22 mouse cellular contexts compared by ENCODE assay signal in genomic region chr8:26488590-26488989, GRCm38 (mm10).
A peak's percentile ranks its signal among the peaks of the same experiment; 100 is the strongest.
DNase-seq lines count a peak whose midpoint lies in the region; ATAC-seq and TF ChIP-seq lines count a peak whose summit lies in the region.
"Had no signal": no experiment of that assay in that cellular context is flagged by ENCODE, and none has a peak within 500 bp of the region (broad histone marks: within the 10 kb centered on the region; RNA-seq: fewer than 3 reads in every experiment).

No protein-coding gene starts in this region.

- no peak overlapping the region for H3K27ac ChIP-seq in heart, embryonic 12.5 days (ENCODE audit: poor library complexity, severe bottlenecking)
- peak overlapping the region; percentile 52 for H3K27ac ChIP-seq in lung, embryonic 16.5 days (ENCODE audit: low read length)
- H3K27ac ChIP-seq in forebrain, embryonic 16.5 days (ENCODE audit: low read length), result peak overlapping the region; percentile 19; the same call in 1 of the 2 replicates
- H3K27ac ChIP-seq: embryonic facial prominence, embryonic 15.5 days; gastrocnemius, adult 2 months; heart, embryonic 10.5 days; heart, embryonic 15.5 days; hindbrain, embryonic 14.5 days had no signal

- no peak overlapping the region for H3K9ac ChIP-seq in heart, embryonic 12.5 days
- H3K9ac ChIP-seq in lung, embryonic 16.5 days (ENCODE audit: low read length), result no peak overlapping the region
- H3K9ac ChIP-seq in forebrain, embryonic 16.5 days (replicated peaks; ENCODE audit: low read depth, low read length), result no peak overlapping the region
- H3K9ac ChIP-seq: embryonic facial prominence, embryonic 15.5 days; heart, embryonic 15.5 days; hindbrain, embryonic 14.5 days had no signal

- no peaks in the 10 kb centered on the region for H3K9me3 ChIP-seq in heart, embryonic 12.5 days (replicated peaks)
- H3K9me3 ChIP-seq in lung, embryonic 16.5 days (ENCODE audit: control insufficient read depth, low read length), result no peaks in the 10 kb centered on the region
- no peaks in the 10 kb centered on the region for H3K9me3 ChIP-seq in forebrain, embryonic 16.5 days (ENCODE audit: control insufficient read depth, low read length)
- H3K9me3 ChIP-seq: embryonic facial prominence, embryonic 15.5 days; heart, embryonic 10.5 days; heart, embryonic 15.5 days had no signal

- TF ChIP-seq CTCF in lung, adult 2 months (IDR thresholded peaks at IDR 0.05; ENCODE audit: insufficient read depth, low read length), result no peak

- no peak for TF ChIP-seq POLR2A in lung, adult 2 months (IDR thresholded peaks at IDR 0.05; ENCODE audit: borderline replicate concordance, extremely low read depth, low read depth, low read length)

- no peak overlapping the region for H3K4me2 ChIP-seq in heart, embryonic 12.5 days
- H3K4me2 ChIP-seq in lung, embryonic 16.5 days (ENCODE audit: low read depth, low read length), result no peak overlapping the region
- no peak overlapping the region for H3K4me2 ChIP-seq in forebrain, embryonic 16.5 days (ENCODE audit: low read length)
- H3K4me2 ChIP-seq: embryonic facial prominence, embryonic 15.5 days; heart, embryonic 15.5 days; hindbrain, embryonic 14.5 days had no signal

- H3K27me3 ChIP-seq in heart, embryonic 12.5 days (replicated peaks), result no peaks in the 10 kb centered on the region
- H3K27me3 ChIP-seq in lung, embryonic 16.5 days (ENCODE audit: control insufficient read depth, insufficient read depth, low read depth, low read length), result no peaks in the 10 kb centered on the region
- no peaks in the 10 kb centered on the region for H3K27me3 ChIP-seq in forebrain, embryonic 16.5 days (replicated peaks; ENCODE audit: control insufficient read depth, insufficient read depth, low read length)
- H3K27me3 ChIP-seq: embryonic facial prominence, embryonic 15.5 days; heart, embryonic 15.5 days had no signal

- DNase-seq in heart, adult 11 months, result peak; percentile 27
- no peak for DNase-seq in lung, adult 2 months
- no peak for DNase-seq in gastrocnemius, postnatal 25 days
- DNase-seq: adrenal gland, adult 2 months; adrenal gland, postnatal 25 days; cerebellum, adult 11 months; cerebellum, adult 8-10 months; cerebellum, postnatal 14 days; embryo, embryonic 11 days; gastrocnemius, adult 2 months; gastrocnemius, postnatal 36 days; heart, adult 18-20 months; heart, postnatal 14 days had no signal

- H3K4me3 ChIP-seq in heart, embryonic 12.5 days, result no peak overlapping the region
- no peak overlapping the region for H3K4me3 ChIP-seq in lung, embryonic 16.5 days (ENCODE audit: low read length)
- H3K4me3 ChIP-seq in lung, adult 2 months (replicated peaks; ENCODE audit: extremely low read depth, low read depth, low read length), result no peak overlapping the region
- H3K4me3 ChIP-seq in forebrain, embryonic 16.5 days (replicated peaks; ENCODE audit: low read length), result no peak overlapping the region
- H3K4me3 ChIP-seq: embryonic facial prominence, embryonic 15.5 days; erythroblast, embryonic 14.5 days; gastrocnemius, adult 2 months; heart, embryonic 10.5 days; heart, embryonic 15.5 days had no signal

- H3K36me3 ChIP-seq in heart, embryonic 12.5 days, result no peaks in the 10 kb centered on the region
- H3K36me3 ChIP-seq in lung, embryonic 16.5 days (ENCODE audit: control insufficient read depth, insufficient read depth, low read length), result no peaks in the 10 kb centered on the region
- H3K36me3 ChIP-seq in forebrain, embryonic 16.5 days (ENCODE audit: control insufficient read depth, insufficient read depth), result no peaks in the 10 kb centered on the region
- H3K36me3 ChIP-seq: embryonic facial prominence, embryonic 15.5 days; heart, embryonic 10.5 days; heart, embryonic 15.5 days had no signal

- H3K4me1 ChIP-seq in heart, embryonic 12.5 days (replicated peaks), result peaks cover 3% of the 10 kb centered on the region; the same call in 1 of the 2 replicates
- H3K4me1 ChIP-seq in lung, embryonic 16.5 days (replicated peaks; ENCODE audit: control insufficient read depth, insufficient read depth, low read length), result peaks cover 6% of the 10 kb centered on the region
- no peaks in the 10 kb centered on the region for H3K4me1 ChIP-seq in lung, adult 2 months (ENCODE audit: control insufficient read depth, insufficient read depth, low read length)
- H3K4me1 ChIP-seq in forebrain, embryonic 16.5 days (replicated peaks; ENCODE audit: control insufficient read depth, insufficient read depth, low read length), result peaks cover 9% of the 10 kb centered on the region
- H3K4me1 ChIP-seq: embryonic facial prominence, embryonic 15.5 days; heart, embryonic 10.5 days had no signal

- ATAC-seq in heart, embryonic 12.5 days (ENCODE audit: insufficient number of reproducible peaks, low FRiP score), result no peak
- 0 out of 2 replicates have a peak, but pooled peaks have one; percentile 2 for ATAC-seq in lung, embryonic 16.5 days (ENCODE audit: low read depth)
- ATAC-seq in forebrain, embryonic 16.5 days, result peak; percentile 55; the same call in 1 of the 2 replicates
- ATAC-seq: intestine, embryonic 16.5 days had no signal

- 77% methylated on average over 8 of the region's 8 CpGs for WGBS in heart, embryonic 12.5 days
- WGBS in lung, embryonic 16.5 days, result 44% methylated on average over 8 of the region's 8 CpGs
- 55% methylated on average over 8 of the region's 8 CpGs for WGBS in lung, adult 2 months
- 23% methylated on average over 8 of the region's 8 CpGs for WGBS in forebrain, embryonic 16.5 days
